Mouse (Mus musculus): Measurements from ENCODE around the gene Plekhb2. TPM values are rescaled to one million over a fixed set of nuclear protein-coding genes. Genes with fewer than 3 reads are reported as not detected.

Gene Plekhb2
- polyA plus RNA-seq, 1 experiment from 2014 or later, result 94.3 TPM

DNA sequence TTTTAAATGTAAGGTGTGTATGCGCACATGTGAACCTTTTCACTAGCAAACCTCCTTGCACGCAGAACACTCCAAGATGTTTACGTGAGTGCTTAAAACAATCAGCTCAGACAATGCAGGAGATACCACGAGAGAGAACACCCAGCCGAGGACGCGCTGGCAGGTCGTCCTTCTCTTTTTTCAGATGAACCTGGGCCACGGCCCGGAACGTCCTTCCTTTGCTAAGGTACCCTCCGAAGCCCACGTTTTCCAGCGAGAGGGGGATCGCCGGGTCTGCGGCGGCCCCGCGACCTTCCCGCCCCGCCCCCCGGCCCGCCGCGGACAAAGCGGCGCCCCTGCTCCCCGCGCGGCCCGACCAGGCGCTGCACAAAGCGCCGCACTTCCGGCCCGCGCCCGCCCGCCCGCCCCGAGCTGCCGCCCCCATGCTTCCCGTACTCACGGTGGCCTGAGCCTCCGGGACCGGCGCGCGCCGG lies 7.4 kb upstream of the Plekhb2 start:
- no peaks in the 10 kb centered on the region for H3K36me3 ChIP-seq (ENCODE audit: control insufficient read depth, insufficient read depth, low read length)
- peak; percentile 90 for ATAC-seq
- H3K27ac ChIP-seq (ENCODE audit: low read depth, low read length), result peak overlapping the region; percentile 99
- WGBS, result under 1% methylated on average over 24 of the region's 51 CpGs
- peak overlapping the region; percentile 76 for H3K4me2 ChIP-seq (ENCODE audit: low read length)
- peaks cover 32% of the 10 kb centered on the region for H3K4me1 ChIP-seq (ENCODE audit: control insufficient read depth, insufficient read depth, low read depth, low read length)
- H3K9ac ChIP-seq (ENCODE audit: low read depth, low read length), result peak overlapping the region; percentile 93
- H3K4me3 ChIP-seq (ENCODE audit: low read length), result peak overlapping the region; percentile 57
- H3K9me3 ChIP-seq (ENCODE audit: control insufficient read depth, low read length), result no peaks in the 10 kb centered on the region
- no peaks in the 10 kb centered on the region; the same call in 1 of the 2 replicates for H3K27me3 ChIP-seq (replicated peaks; ENCODE audit: control insufficient read depth, insufficient read depth, low read length)

DNA sequence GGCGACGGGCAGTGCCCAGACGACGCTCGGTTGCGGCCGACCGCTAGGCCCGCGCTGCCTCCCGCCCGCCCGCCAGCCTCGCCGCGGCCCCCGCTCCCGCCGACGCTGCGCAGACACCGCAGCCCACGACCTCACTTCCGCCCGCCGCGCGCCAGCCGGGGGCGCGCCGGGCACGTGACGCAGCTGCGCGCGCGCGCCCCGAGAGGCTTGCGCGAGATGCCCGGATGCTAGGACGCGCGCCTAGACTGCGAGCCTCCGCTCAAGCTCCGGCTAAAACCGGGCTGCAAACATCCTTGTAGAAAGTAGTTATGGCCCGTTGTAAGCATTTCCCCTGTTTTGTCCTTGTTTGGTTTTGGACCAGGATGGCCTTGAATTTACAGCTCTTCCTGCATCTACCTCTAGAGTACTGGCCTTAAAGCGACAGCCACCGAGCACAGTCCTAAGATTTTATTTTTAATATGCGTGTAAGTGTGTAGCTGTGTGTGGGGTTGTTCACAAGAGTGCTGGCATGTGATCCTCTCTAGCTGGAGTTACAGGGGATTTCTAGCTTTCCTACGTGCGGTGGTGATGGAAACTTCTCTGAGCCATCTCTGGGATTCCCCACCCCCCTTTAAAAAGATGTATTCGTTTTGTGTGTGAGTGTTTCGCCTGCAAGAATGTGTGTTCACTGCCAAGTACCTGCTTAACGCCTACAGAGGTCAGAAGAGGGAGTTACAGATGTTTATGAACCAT lies 6.7 kb upstream of the Plekhb2 start, which contains the start of gene Fam168b:
Fam168b (minus strand) TSS at position 179 of the 732 bp plus-strand sequence.
- peak; percentile 90 for ATAC-seq
- no peaks in the 10 kb centered on the region for H3K36me3 ChIP-seq (ENCODE audit: control insufficient read depth, insufficient read depth, low read length)
- WGBS, result 1% methylated on average over 38 of the region's 59 CpGs
- peak within 1 kb of the TSS; percentile 76 for H3K4me2 ChIP-seq (ENCODE audit: low read length)
- H3K27me3 ChIP-seq (replicated peaks; ENCODE audit: control insufficient read depth, insufficient read depth, low read length), result no peaks in the 10 kb centered on the region; the same call in 1 of the 2 replicates
- peak within 1 kb of the TSS; percentile 93 for H3K9ac ChIP-seq (ENCODE audit: low read depth, low read length)
- H3K4me3 ChIP-seq (ENCODE audit: low read length), result peak within 1 kb of the TSS; percentile 57
- H3K9me3 ChIP-seq (ENCODE audit: control insufficient read depth, low read length), result no peaks in the 10 kb centered on the region
- peaks cover 32% of the 10 kb centered on the region for H3K4me1 ChIP-seq (ENCODE audit: control insufficient read depth, insufficient read depth, low read depth, low read length)
- peak within 1 kb of the TSS; percentile 99 for H3K27ac ChIP-seq (ENCODE audit: low read depth, low read length)

DNA sequence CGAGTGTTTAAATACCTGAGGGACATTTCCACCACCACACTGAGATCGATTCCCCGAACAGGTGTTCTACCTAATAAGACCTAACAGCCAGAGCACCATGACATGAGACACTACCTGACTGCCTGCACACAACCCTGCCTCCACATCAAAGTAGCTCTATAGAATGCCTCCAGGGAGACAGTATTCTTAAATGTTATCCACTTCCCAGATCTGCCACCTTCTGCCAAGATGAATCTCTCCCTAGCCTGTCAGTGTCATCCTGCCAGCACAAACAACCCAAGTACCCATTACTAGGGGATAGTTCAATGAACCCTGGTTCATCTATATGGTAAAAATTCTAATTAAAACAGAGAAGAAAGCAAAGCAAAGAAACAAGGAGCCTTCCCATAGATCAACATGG lies 2.7 kb upstream of the Plekhb2 start:
- Histone ChIP-seq H3K9me3 (ENCODE audit: control insufficient read depth, low read length) (no peaks in the 10 kb centered on the region), H3K4me1 (ENCODE audit: control insufficient read depth, insufficient read depth, low read depth, low read length) (peaks cover 22% of the 10 kb centered on the region), H3K4me2 (ENCODE audit: low read length) (no peak overlapping the region), H3K27ac (ENCODE audit: low read depth, low read length) (no peak overlapping the region), H3K9ac (ENCODE audit: low read depth, low read length) (no peak overlapping the region), H3K36me3 (ENCODE audit: control insufficient read depth, insufficient read depth, low read length) (no peaks in the 10 kb centered on the region), H3K27me3 (replicated peaks; ENCODE audit: control insufficient read depth, insufficient read depth, low read length) (no peaks in the 10 kb centered on the region; the same call in 1 of the 2 replicates), H3K4me3 (ENCODE audit: low read length) (no peak overlapping the region)
- ATAC-seq, result no peak
- 97% methylated on average over 3 of the region's 3 CpGs for WGBS

DNA sequence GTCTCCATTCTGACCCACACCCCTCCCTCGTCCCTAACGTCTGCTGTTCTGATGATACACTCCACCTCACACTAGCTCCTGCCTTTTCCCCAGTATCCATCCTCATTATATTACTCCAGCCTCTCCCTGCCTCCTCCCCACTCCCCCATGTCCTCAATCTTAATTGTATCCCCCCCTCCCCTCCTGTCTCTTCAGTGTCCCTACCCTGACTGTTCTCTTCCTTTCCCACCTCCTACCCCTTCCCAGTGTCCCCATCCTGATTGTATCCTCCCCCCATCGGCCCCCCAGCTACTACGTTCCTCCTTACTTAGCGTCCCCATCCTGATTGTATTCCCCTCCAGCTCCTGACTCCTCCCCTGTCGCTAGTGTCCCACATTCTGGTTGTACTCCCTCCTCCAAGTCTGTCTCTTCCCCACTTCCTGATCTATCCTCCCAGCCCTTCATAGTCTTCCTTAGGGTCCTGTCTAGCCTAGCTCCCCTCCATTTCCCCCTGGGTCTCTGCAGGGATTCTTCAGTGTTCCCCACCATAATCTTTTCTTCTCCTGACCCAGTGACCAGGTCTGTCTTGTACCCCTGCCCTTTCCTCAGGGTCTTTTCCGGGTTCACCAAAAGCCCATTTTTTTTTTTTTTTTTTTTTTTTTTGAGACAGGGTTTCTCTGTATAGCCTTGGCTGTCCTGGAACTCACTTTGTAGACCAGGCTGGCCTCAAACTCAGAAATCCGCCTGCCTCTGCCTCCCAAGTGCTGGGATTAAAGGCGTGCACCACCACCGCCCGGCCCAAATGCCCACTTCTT lies 764 bp downstream of the Plekhb2 start:
- H3K9me3 ChIP-seq (ENCODE audit: control insufficient read depth, low read length), result no peaks in the 10 kb centered on the region
- H3K4me1 ChIP-seq (ENCODE audit: control insufficient read depth, insufficient read depth, low read depth, low read length), result peaks cover 26% of the 10 kb centered on the region
- WGBS, result 40% methylated on average over 11 of the region's 11 CpGs
- peak overlapping the region; percentile 82 for H3K9ac ChIP-seq (ENCODE audit: low read depth, low read length)
- no peaks in the 10 kb centered on the region; the same call in 1 of the 2 replicates for H3K27me3 ChIP-seq (replicated peaks; ENCODE audit: control insufficient read depth, insufficient read depth, low read length)
- ATAC-seq, result peak; percentile 73
- peak overlapping the region; percentile 59; the same call in 1 of the 2 replicates for H3K27ac ChIP-seq (ENCODE audit: low read depth, low read length)
- H3K4me3 ChIP-seq (ENCODE audit: low read length), result peak overlapping the region; percentile 57
- H3K36me3 ChIP-seq (ENCODE audit: control insufficient read depth, insufficient read depth, low read length), result no peaks in the 10 kb centered on the region
- peak overlapping the region; percentile 76 for H3K4me2 ChIP-seq (ENCODE audit: low read length)

DNA sequence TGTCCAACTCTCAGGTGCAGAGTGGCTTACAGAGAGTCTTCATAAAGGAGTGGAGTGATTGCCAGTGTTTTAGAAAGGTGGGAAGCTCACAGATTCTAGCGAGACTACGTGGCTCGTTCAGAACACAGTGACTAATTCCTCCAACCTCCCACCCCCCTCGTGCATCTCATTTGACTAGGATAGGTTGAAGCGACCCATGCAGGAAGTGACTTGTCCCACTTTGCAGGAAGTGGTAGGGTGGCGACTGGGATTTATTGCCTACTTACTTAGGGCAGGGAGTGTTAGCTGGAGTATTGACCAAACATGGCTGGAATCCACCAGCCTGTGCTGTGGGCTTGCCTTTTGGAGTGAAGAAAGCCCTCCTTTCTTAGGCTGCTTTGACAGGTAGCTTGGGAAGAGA lies 1.8 kb downstream of the Plekhb2 start:
- H3K9me3 ChIP-seq (ENCODE audit: control insufficient read depth, low read length), result no peaks in the 10 kb centered on the region
- no peak overlapping the region for H3K9ac ChIP-seq (ENCODE audit: low read depth, low read length)
- H3K36me3 ChIP-seq (ENCODE audit: control insufficient read depth, insufficient read depth, low read length), result no peaks in the 10 kb centered on the region
- ATAC-seq, result no peak
- H3K27ac ChIP-seq (ENCODE audit: low read depth, low read length), result no peak overlapping the region
- no peaks in the 10 kb centered on the region; the same call in 1 of the 2 replicates for H3K27me3 ChIP-seq (replicated peaks; ENCODE audit: control insufficient read depth, insufficient read depth, low read length)
- no peak overlapping the region for H3K4me3 ChIP-seq (ENCODE audit: low read length)
- peak overlapping the region; percentile 76 for H3K4me2 ChIP-seq (ENCODE audit: low read length)
- WGBS, result 57% methylated on average over 6 of the region's 6 CpGs
- H3K4me1 ChIP-seq (ENCODE audit: control insufficient read depth, insufficient read depth, low read depth, low read length), result peaks cover 26% of the 10 kb centered on the region

DNA sequence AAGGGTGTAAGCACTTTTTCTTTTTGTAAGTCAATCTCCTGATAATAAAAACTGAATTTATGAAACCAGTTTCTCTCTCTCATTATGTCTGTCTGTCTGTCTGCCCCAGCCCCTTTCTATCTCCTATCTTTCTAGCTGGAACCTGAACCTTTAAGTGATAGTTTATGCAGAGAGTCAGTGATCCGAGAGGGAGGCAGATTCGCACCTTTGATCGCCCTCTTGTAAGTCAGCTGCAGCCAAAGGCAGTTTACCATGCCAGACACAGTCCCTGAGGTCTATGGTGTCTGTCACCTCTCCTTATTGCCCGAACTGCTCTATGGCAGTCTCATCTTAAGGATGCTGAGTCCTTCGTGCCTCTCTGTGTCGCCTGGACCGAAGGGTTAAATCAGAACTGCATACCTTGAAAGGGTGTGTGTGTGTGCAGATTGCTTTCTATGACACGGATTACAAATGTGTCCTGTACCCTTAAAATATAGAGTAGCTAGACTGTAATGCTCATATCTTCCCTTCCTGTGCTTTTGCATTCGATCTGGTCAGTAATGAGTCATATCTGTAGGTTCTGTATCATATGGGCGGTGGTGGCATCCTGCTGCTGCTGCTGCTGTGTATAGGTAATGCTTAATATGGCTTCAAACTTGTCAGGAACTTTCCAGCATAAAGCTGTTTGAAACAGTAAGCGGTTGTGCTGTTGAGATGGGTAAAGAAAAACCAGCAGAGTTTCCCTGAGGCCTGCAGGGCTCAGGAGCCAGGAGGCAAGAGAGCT lies 2.5 kb downstream of the Plekhb2 start:
- no peak for ATAC-seq
- no peak overlapping the region for H3K9ac ChIP-seq (ENCODE audit: low read depth, low read length)
- H3K27me3 ChIP-seq (replicated peaks; ENCODE audit: control insufficient read depth, insufficient read depth, low read length), result no peaks in the 10 kb centered on the region
- H3K36me3 ChIP-seq (ENCODE audit: control insufficient read depth, insufficient read depth, low read length), result no peaks in the 10 kb centered on the region
- peak overlapping the region; percentile 76 for H3K4me2 ChIP-seq (ENCODE audit: low read length)
- H3K4me3 ChIP-seq (ENCODE audit: low read length), result no peak overlapping the region
- 80% methylated on average over 11 of the region's 11 CpGs for WGBS
- peaks cover 26% of the 10 kb centered on the region for H3K4me1 ChIP-seq (ENCODE audit: control insufficient read depth, insufficient read depth, low read depth, low read length)
- H3K27ac ChIP-seq (ENCODE audit: low read depth, low read length), result peak overlapping the region; percentile 32
- H3K9me3 ChIP-seq (ENCODE audit: control insufficient read depth, low read length), result no peaks in the 10 kb centered on the region

DNA sequence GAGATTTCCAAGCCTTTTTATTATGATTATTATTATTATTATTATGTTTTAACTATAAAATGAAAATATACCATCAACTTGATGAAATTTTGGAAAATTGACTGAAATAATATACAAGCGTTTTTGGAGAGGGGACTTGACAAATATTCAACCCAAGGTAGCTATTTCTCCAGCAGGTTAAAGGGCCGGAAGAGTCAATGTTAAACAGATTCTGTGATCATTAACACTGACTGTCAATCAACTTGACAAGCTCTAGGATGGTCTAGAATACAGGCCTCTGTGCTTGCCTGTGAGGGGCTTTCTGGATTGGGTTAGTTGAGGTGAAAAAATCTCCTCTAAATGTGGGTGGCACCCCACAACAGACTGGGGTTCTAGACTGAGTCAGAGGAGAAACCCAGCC lies 4.0 kb downstream of the Plekhb2 start:
- Histone ChIP-seq H3K36me3 (ENCODE audit: control insufficient read depth, insufficient read depth, low read length) (no peaks in the 10 kb centered on the region), H3K27me3 (replicated peaks; ENCODE audit: control insufficient read depth, insufficient read depth, low read length) (no peaks in the 10 kb centered on the region), H3K9ac (ENCODE audit: low read depth, low read length) (no peak overlapping the region), H3K4me2 (ENCODE audit: low read length) (no peak overlapping the region), H3K27ac (ENCODE audit: low read depth, low read length) (no peak overlapping the region), H3K4me1 (ENCODE audit: control insufficient read depth, insufficient read depth, low read depth, low read length) (peaks cover 26% of the 10 kb centered on the region), H3K4me3 (ENCODE audit: low read length) (no peak overlapping the region), H3K9me3 (ENCODE audit: control insufficient read depth, low read length) (no peaks in the 10 kb centered on the region)
- no peak for ATAC-seq
- 91% methylated on average over 2 of the region's 2 CpGs for WGBS

DNA sequence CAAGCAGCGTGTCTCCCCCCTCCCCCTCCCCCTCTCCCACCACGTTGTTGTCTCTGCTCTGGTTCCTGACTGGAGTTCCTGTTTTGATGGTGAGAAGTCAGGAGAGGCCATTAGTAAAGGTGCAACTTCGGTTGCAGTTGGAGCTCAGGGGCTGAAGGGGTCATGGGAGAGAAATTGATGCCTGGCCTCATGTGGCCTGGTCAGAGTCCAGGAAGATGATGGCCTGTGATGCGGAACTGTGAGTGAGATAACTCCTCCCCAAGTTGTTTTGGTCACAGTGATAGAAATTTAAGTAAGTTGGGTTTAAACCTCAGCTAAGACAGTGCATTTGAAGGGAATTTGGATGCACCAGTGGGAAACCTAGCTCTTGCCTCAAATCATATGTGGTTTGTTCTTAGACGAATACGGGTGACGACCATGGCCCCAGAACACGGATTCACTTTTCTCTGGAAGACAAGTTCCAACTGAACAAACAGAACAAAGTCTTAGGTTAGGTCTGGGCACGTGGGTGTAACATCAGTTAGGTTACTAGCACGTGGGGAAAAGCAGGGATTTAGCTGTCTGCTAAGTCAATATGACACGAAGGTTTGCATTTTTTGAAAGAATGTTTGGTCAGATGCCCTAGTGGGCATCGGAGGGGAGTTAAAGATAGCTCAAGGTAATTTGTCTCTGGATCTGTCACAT lies 5.4 kb downstream of the Plekhb2 start:
- Histone ChIP-seq H3K27ac (ENCODE audit: low read depth, low read length) (no peak overlapping the region), H3K36me3 (ENCODE audit: control insufficient read depth, insufficient read depth, low read length) (no peaks in the 10 kb centered on the region), H3K4me1 (ENCODE audit: control insufficient read depth, insufficient read depth, low read depth, low read length) (peaks cover 26% of the 10 kb centered on the region), H3K9me3 (ENCODE audit: control insufficient read depth, low read length) (no peaks in the 10 kb centered on the region), H3K27me3 (replicated peaks; ENCODE audit: control insufficient read depth, insufficient read depth, low read length) (no peaks in the 10 kb centered on the region), H3K4me2 (ENCODE audit: low read length) (no peak overlapping the region), H3K9ac (ENCODE audit: low read depth, low read length) (no peak overlapping the region), H3K4me3 (ENCODE audit: low read length) (no peak overlapping the region)
- ATAC-seq, result no peak
- WGBS, result 82% methylated on average over 12 of the region's 12 CpGs

Measured in hindbrain, embryonic 16.5 days (tissue).